Mouse (Mus musculus) kidney, postnatal 14 days (tissue): ENCODE results near the gene Prss37.
A peak's percentile ranks its signal among the peaks of the same experiment; 100 is the strongest.

Experiments used
- DNase-seq: peaks from one replicate; pipeline ENCODE4 v3.0.0; 2022; ENCODE audit warnings: mixed read lengths

Gene Prss37

GRCm38 (mm10) chr6:40519408-40519807 is at the start of gene Prss37:
Prss37 (minus strand) TSS chr6:40519508.
- no peak for DNase-seq

GRCm38 (mm10) chr6:40554950-40555349 is 35.6 kb upstream of the Prss37 start, which contains the start of gene Olfr461:
Olfr461 (minus strand) TSS chr6:40555050.
- DNase-seq, result no peak

GRCm38 (mm10) chr6:40544690-40545089 is 25.4 kb upstream of the Prss37 start:
- DNase-seq, result no peak

GRCm38 (mm10) chr6:40493229-40493628 is 26.1 kb downstream of the Prss37 start, which contains the start of gene Tas2r108:
Tas2r108 (plus strand) TSS chr6:40493529.
- no peak for DNase-seq

- no peak for DNase-seq
Measured at GRCm38 (mm10) chr6:40490933-40491332, 28.4 kb downstream of the Prss37 start, which contains the start of gene Tas2r137. Tas2r137 (plus strand) TSS chr6:40491233.

- no peak for DNase-seq
Measured at GRCm38 (mm10) chr6:40482318-40482717, 37.0 kb downstream of the Prss37 start.

- no peak for DNase-seq
Measured at GRCm38 (mm10) chr6:40479705-40480104, 39.6 kb downstream of the Prss37 start.

- no peak for DNase-seq
Measured at GRCm38 (mm10) chr6:40476132-40476531, 43.2 kb downstream of the Prss37 start.

GRCm38 (mm10) chr6:40471720-40472010 is 47.6 kb downstream of the Prss37 start:
- no peak for DNase-seq

GRCm38 (mm10) chr6:40470916-40471719 is 48.2 kb downstream of the Prss37 start, which contains the start of gene Ssbp1:
Ssbp1 (plus strand) TSS chr6:40471352.
- DNase-seq, result peak; percentile 95

GRCm38 (mm10) chr6:40465710-40466109 is 53.6 kb downstream of the Prss37 start:
- DNase-seq, result no peak
